Mouse (Mus musculus): ENCODE measurements at regions not wholly inside any gene's neighbourhood (a gene's known extent, or its start where the extent isn't known, plus 50 kb on each side); places are given as distances from the start of the nearest gene placed in this dataset.
A peak's percentile ranks its signal among the peaks of the same experiment; 100 is the strongest.

- WGBS: 92% methylated on average over 15 of the region's 15 CpGs
- DNase-seq (ENCODE audit: low read depth, low spot score): no peak
These were observed 66.1 kb upstream of the Cpsf6 start for GRCm38 (mm10) chr10:117445801-117446490.

DNA sequence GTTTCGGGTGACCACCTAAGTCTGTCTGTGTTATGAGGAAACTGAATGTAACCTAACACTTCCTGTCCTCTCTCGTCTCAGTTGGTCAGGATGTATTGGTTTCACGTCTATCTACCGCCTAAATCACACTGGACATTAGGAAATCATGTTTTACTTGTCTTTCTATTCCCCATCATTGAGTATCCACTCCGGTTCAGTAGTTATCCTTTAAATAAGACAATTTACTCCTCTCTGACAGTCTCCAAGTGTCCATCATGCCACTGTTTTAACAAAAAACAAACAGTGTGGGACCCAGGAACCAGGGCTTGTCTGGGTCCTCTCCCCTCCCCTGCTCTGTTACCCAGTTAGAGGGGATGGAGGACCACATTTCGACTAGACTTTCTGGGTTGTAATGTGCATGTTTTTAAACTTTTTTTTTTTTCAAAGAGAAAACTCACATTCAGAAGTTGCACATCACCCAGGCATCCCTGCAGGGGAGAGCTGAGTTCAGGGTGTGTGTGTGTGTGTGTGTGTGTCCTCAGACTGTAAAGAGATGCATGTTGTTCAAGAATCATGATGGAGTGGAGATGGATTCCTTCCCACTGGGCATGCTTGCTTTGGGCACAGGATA lies 65.5 kb upstream of the Cpsf6 start:
- no peak for DNase-seq (ENCODE audit: low read depth, low spot score)
- WGBS: 59% methylated on average over 6 of the region's 6 CpGs

- 82% methylated on average over 10 of the region's 10 CpGs for WGBS
- no peak for DNase-seq (ENCODE audit: low read depth, low spot score)
These were observed 64.9 kb upstream of the Cpsf6 start for GRCm38 (mm10) chr10:117444761-117445160.

- 92% methylated on average over 4 of the region's 4 CpGs for WGBS
- no peak for DNase-seq (ENCODE audit: low read depth, low spot score)
These were observed 63.9 kb upstream of the Cpsf6 start for GRCm38 (mm10) chr10:117443426-117444350.

DNA sequence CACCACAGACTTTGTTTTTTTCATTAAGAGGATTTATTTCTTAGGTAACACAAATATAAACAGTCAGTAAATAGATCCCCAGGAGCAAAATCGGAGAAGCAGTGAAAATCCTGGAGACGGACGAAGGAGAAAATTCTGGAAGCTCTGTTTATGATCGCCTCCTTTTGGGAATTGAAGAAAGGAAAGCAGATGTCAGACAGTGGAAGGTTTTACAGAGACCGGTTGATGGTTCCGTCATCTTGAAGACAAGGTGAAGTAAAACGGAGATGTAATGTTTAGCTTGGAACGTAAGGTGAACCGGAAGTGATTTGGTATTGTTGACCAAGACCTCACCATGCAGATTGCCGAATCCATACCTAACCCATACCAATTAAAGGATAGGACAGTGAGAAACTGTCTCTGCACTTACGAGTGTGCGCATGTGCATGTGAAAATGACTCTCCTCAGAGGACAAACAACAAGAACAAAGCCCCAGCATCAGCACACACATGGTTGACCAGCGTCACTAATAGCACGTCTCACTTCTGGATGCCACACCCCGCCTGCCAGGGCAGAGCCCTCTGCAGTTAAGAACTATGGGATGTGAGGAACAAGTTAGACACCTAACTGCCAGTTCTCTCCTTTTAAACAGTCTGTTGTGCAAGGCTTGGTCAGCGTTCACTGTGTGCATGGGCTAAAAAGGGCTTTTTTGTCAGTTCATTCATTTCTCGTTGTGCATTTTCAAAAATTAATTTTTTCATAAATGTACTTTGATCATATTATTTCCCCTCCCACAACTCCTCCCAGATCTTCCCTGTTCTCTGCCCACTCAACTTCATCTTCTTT lies 62.4 kb upstream of the Cpsf6 start:
- DNase-seq (ENCODE audit: low read depth, low spot score): no peak
- 85% methylated on average over 17 of the region's 17 CpGs for WGBS

GRCm38 (mm10) chr10:117441121-117441978 lies 61.5 kb upstream of the Cpsf6 start:
- no peak for DNase-seq (ENCODE audit: low read depth, low spot score)
- 66% methylated on average over 24 of the region's 24 CpGs for WGBS

DNA sequence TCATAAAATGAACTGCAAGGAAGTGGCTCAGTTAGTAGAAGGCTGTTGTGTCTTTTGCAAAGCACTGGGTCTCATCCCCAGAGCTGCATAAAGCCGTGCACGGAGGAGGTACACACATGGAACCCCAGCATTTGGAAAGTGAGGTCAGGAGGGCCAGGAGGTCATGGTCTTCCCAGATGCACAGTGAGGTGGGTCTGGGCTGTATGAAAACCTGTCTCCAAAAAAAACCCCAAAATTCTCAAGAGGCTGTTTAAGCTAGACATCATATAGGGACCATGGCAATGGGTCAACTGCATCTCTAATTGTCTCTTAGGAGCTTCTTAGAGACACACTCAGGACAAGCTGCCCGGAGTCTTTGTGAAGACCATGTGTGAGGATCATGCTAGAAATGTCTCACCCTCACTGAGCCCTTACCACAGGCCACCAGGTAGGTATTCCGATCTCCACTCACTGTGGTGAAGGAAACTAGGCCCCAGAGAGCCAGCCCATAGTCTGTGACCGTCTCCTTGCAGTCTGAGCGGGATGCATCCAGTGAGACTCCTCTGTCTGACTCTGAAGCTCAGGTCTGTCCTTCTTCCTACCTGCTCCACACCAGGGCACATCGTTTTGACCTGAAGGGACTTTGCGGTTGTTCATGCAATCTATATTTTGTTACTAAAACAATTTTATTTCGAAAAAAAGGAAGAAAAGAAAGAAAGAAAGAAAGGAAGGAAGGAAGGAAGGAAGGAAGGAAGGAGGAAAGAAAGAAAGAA lies 60.6 kb upstream of the Cpsf6 start:
- DNase-seq (ENCODE audit: low read depth, low spot score): no peak
- 90% methylated on average over 9 of the region's 9 CpGs for WGBS

DNA sequence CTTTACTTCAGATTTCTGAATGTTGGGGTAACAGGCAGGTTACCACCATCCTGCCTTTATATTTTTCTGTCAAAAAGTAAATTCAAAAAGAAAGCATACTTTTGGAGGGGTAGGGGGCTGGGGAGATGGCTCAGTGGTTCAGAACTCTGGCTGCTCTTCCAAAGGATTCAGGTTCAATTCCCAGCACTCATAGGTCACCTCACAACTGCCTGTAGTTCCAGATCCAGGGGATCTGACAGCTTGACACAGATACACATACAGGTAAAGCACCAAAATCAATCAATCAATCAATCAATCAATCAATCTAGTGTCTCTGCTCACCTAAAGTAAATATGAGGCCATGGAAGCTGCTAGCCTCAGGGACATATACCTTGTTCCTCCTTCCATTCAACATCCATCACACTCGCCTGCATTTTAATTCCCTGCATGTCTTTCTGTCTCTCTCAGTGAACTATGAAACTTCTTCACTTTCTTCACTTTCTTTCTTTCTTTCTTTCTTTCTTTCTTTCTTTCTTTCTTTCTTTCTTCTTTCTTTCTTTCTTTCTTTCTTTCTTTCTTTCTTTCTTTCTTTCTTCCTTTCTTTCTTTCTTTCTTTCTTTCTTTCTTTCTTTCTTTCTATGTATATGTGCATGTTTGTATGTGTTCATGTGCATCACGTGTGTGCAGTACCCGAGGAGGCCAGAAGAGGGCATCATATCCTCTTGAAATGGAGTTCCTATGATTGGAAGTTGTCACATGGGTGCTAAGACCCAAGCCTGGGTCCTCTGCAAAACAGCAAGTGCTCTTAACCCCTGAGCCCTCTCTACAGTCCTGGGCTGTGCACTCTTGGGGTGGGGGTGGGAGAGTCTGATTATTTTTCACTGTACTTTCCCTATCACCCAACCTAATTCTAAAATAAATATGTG lies 59.6 kb upstream of the Cpsf6 start:
- WGBS: 94% methylated on average over 3 of the region's 3 CpGs
- no peak for DNase-seq (ENCODE audit: low read depth, low spot score)

- WGBS: 96% methylated on average over 3 of the region's 3 CpGs
- DNase-seq (ENCODE audit: low read depth, low spot score): no peak
These were observed 58.9 kb upstream of the Cpsf6 start for GRCm38 (mm10) chr10:117438614-117439193.

DNA sequence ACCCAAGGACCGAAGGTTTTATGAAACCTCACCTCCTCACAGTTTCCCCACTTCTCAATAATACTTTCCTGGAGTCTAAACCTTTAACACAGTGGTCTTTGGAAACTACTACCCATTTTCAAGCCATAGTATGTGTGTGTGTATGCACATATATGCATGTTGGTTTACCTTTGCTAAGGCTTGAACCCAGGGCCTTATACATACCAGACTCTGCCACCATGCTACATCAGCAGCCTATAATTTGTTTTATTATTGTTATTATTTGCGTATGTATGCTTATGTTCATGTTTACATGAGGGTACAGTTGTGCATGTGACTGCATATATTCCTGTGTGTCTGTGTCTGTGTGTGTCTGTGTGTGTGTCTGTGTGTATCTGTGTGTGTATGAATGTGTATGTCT lies 58.2 kb upstream of the Cpsf6 start:
- WGBS: 100% methylated on average over 2 of the region's 2 CpGs

DNA sequence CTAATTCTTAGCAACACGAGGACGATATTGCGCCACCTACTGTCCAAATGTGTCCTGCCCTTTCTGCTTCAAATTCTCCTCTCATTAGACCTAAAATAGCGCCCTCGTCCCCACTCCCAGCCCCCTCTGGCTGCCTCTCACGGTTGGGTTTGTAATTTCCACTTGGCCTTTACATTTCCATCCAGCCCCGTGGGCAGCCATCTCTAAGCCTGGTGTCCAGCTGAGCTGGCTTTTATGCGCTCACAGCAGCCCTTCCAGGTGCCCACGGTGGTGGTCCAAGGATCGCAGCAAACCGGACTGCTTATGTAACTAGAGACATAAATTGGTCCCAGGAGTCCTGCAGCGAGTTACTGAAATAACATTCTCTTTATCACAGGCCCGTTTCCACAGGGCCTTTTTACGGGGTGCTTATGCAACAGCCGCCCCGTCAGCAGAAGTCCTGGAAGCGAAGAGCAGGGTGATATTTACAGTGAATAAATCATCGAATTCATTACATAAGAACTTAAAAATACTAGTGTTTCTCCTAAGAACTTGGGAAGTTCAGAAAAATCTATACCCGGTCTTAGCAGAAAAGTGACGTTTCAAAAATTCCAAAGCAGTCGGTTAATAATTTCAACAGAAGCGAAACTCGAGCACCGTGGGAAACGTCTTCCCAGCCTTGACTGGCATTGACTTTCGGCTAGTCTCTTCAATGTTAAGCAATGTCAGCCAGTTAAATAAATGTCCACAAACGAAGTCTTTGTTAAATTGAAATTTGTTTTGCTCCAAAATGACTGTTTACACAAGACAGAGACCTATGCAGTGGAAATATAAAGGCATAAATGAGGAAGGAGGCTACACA lies 57.3 kb upstream of the Cpsf6 start:
- DNase-seq (ENCODE audit: low read depth, low spot score): no peak
- WGBS: 42% methylated on average over 27 of the region's 27 CpGs

More for the DNA sequence above, 58.2 kb upstream of the Cpsf6 start:
- no peak for DNase-seq (ENCODE audit: low read depth, low spot score)

GRCm38 (mm10) chr10:117436308-117436874 lies 56.6 kb upstream of the Cpsf6 start:
- WGBS: 63% methylated on average over 8 of the region's 8 CpGs
- no peak for DNase-seq (ENCODE audit: low read depth, low spot score)

DNA sequence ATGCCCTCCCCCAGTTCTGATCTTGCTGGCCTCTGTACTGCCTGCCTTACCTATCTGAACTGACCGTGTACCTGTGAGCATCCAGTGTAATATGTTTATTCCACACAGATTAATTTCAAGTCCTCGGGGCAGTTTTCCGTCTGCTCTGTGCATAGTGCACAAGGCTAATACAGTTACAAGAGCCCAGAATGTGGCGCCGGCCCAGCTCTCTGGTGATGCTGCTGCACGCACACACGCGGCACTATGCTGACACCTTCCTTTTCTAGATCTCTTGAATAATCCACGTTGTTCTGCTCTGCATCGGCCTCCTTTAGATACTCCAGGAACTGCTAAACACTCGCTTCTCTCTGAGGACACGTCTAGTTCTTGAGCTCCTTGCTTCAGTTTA lies 55.9 kb upstream of the Cpsf6 start:
- DNase-seq (ENCODE audit: low read depth, low spot score): no peak
- WGBS: 42% methylated on average over 12 of the region's 12 CpGs

DNA sequence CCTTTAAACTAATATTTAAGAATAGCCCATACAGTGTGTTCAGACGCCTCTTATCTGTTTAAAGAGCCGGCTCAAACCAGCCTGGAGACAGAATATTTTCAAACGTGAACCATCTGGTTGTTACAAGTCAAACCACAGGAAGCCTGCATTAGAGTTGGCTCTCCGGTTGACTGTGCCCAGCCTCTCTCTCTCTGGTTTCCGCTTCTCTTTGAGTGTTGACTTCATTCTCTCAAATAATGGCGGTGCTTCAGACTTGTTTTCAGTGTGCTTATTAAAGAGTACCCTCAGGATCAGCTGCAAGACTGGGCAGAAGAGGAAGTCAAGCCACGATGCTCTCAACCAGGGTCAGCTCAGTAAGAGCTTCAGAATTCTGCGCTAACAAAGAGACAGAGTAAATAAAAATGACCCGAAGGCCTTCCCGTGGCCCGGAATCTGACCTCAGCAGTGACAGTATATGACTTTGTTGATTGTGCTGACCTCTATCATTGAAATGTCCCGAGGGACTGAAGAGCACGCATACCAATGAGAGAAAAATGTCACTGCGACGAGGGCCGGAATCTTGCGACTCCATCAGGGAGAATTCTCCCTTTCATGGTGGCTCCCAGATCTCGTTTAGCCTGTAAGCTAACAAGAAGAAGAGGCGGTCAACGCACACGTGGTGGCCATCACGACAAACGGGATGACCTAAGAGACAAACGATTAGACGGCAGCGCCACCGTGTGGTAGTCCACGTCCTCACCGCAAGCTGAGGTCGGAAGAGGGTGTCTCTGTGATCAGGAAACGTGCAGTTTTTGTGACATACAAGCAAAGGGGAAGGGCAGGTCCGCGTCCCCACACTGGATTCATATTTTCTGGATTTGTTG lies 55.3 kb upstream of the Cpsf6 start:
- DNase-seq (ENCODE audit: low read depth, low spot score): peak; percentile 70
- WGBS: 10% methylated on average over 33 of the region's 33 CpGs
